ENCODE assay signal across 27 mouse cellular contexts in the genomic region with DNA sequence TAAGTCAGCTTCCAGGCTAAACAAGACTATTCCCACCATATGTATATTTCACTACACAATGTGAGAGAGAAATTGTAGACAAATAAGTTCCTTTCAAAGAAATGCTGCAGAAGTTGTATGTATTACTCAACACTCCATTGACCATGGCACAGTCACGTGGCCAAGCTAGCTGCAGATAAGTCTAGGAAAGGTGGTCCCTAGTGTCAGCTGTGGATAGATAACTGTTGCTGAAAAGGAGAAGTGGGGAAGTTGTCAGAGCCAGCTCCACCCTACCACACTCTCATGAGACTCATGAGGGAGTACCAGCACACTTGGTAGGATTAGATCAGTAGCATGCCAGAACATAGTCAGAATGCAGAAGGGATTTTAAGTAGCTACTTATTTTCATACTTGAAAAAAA. TPM values are rescaled to one million over a fixed set of nuclear protein-coding genes. Genes with fewer than 3 reads are reported as not detected.
DNase-seq lines count a peak whose midpoint lies in the region; ATAC-seq and TF ChIP-seq lines count a peak whose summit lies in the region.
"Had no signal": no experiment of that assay in that cellular context is flagged by ENCODE, and none has a peak within 500 bp of the region (broad histone marks: within the 10 kb centered on the region; RNA-seq: fewer than 3 reads in every experiment).

No protein-coding gene starts in this region.

- no peak for TF ChIP-seq POLR2A in lung, adult 2 months (IDR thresholded peaks at IDR 0.05; ENCODE audit: borderline replicate concordance, extremely low read depth, low read depth, low read length)

- H3K9me3 ChIP-seq in liver, embryonic 15.5 days (replicated peaks) = no peaks in the 10 kb centered on the region
- H3K9me3 ChIP-seq: forebrain, embryonic 12.5 days; heart, embryonic 10.5 days; limb, embryonic 13.5 days; midbrain, embryonic 13.5 days; neural tube, embryonic 15.5 days had no signal

- no peak overlapping the region for H3K4me3 ChIP-seq in lung, adult 2 months (replicated peaks; ENCODE audit: extremely low read depth, low read depth, low read length)
- no peak overlapping the region for H3K4me3 ChIP-seq in liver, embryonic 15.5 days (replicated peaks)
- H3K4me3 ChIP-seq: forebrain, embryonic 12.5 days; heart, embryonic 10.5 days; left cerebral cortex, adult 2 months; limb, embryonic 13.5 days; midbrain, embryonic 13.5 days; myocyte; neural tube, embryonic 15.5 days had no signal

- WGBS in lung, adult 2 months = 51% methylated on average over 1 of the region's 1 CpGs
- WGBS in liver, embryonic 15.5 days (ENCODE audit: insufficient replicate concordance) = 14% methylated on average over 1 of the region's 1 CpGs

- ATAC-seq in common myeloid progenitor, adult 5-6 weeks (replicated peaks; ENCODE audit: low read depth, poor library complexity, severe bottlenecking) = peak; percentile 98
- peak; percentile 75 for ATAC-seq in liver, embryonic 15.5 days (ENCODE audit: insufficient read depth)
- ATAC-seq: hindbrain, embryonic 16.5 days; lung, postnatal 0 days; midbrain, embryonic 13.5 days had no signal

- H3K36me3 ChIP-seq in liver, embryonic 15.5 days (replicated peaks) = 0 out of 2 replicates have a peak, but pooled peaks cover 2% of the 10 kb centered on the region
- peaks cover 3% of the 10 kb centered on the region; the same call in 1 of the 2 replicates for H3K36me3 ChIP-seq in splenic B cell, adult 2 months (ENCODE audit: control insufficient read depth, insufficient read depth, low read length, poor library complexity, severe bottlenecking)

- no peak overlapping the region for H3K4me2 ChIP-seq in liver, embryonic 15.5 days
- H3K4me2 ChIP-seq: forebrain, embryonic 12.5 days; limb, embryonic 13.5 days; midbrain, embryonic 13.5 days; neural tube, embryonic 15.5 days had no signal

- H3K27ac ChIP-seq in liver, embryonic 15.5 days (replicated peaks) = no peak overlapping the region
- H3K27ac ChIP-seq: forebrain, embryonic 12.5 days; heart, embryonic 10.5 days; left cerebral cortex, adult 2 months; limb, embryonic 13.5 days; midbrain, embryonic 13.5 days; neural tube, embryonic 15.5 days; stomach, postnatal 0 days had no signal

- H3K4me1 ChIP-seq in lung, adult 2 months (ENCODE audit: control insufficient read depth, insufficient read depth, low read length) = peaks cover 2% of the 10 kb centered on the region
- H3K4me1 ChIP-seq in liver, embryonic 15.5 days (replicated peaks) = peaks cover 18% of the 10 kb centered on the region
- H3K4me1 ChIP-seq: limb, embryonic 13.5 days had no signal

- TF ChIP-seq CTCF in lung, adult 2 months (IDR thresholded peaks at IDR 0.05; ENCODE audit: insufficient read depth, low read length) = no peak

- no peaks in the 10 kb centered on the region for H3K27me3 ChIP-seq in liver, embryonic 15.5 days
- no peaks in the 10 kb centered on the region for H3K27me3 ChIP-seq in splenic B cell, adult 2 months (ENCODE audit: control insufficient read depth, insufficient read depth, low read length, poor library complexity, severe bottlenecking)
- H3K27me3 ChIP-seq: forebrain, embryonic 12.5 days; limb, embryonic 13.5 days; midbrain, embryonic 13.5 days; neural tube, embryonic 15.5 days had no signal

- H3K9ac ChIP-seq in liver, embryonic 15.5 days = no peak overlapping the region
- H3K9ac ChIP-seq: forebrain, embryonic 12.5 days; limb, embryonic 13.5 days; midbrain, embryonic 13.5 days; neural tube, embryonic 15.5 days had no signal

- DNase-seq in lung, postnatal 36 days = peak; percentile 21
- DNase-seq in lung, adult 2 months = no peak
- peak; percentile 66 for DNase-seq in splenic B cell, adult 2 months (ENCODE audit: low read depth, low spot score)
- no peak for DNase-seq in left cerebral cortex, adult 18-20 months (ENCODE audit: low spot score in 2 of 2)
- no peak for DNase-seq in kidney, adult 9 months
- DNase-seq in lung, postnatal 4 days = no peak
- DNase-seq: cerebellum, adult 11 months; cerebellum, postnatal 14 days; gastrocnemius, postnatal 36 days; heart, postnatal 10 days; kidney, adult 18-20 months; kidney, postnatal 14 days; spleen, adult 18-20 months; thymus, postnatal 14 days had no signal

RNA-seq across cellular contexts. Expression of gene Guca2a, which starts 28.0 kb away (rescaled TPM):
- polyA plus RNA-seq in lung, adult 2 months (2012; rRNA removed) = 23.0 TPM in 1 of 2 replicates, not detected in the other
- total RNA-seq in common myeloid progenitor, adult 5-6 weeks (2017) = not detected in 2 replicates
- 0.28 TPM in 1 of 2 replicates, not detected in the other for polyA plus RNA-seq in liver, embryonic 15.5 days (2015; fragmentation: Nextera tagmentation; extraction: Ambion mirVana)
- total RNA-seq in left cerebral cortex, adult 18-20 months (2021) = not detected
- total RNA-seq: gastrocnemius, postnatal 36 days; heart, postnatal 10 days; layer of hippocampus, adult 8-10 months; left cerebral cortex, adult 2 months had no signal
- polyA plus RNA-seq: forebrain, embryonic 12.5 days; heart, embryonic 10.5 days; hindbrain, embryonic 16.5 days; limb, embryonic 13.5 days; midbrain, embryonic 13.5 days; myocyte; neural tube, embryonic 15.5 days had no signal

RNA-seq across cellular contexts. Expression of gene Guca2b, which starts 49.3 kb away (rescaled TPM):
- polyA plus RNA-seq in lung, adult 2 months (2012; rRNA removed) = 0.46 TPM in 1 of 2 replicates, not detected in the other
- not detected in 2 replicates for total RNA-seq in common myeloid progenitor, adult 5-6 weeks (2017)
- polyA plus RNA-seq in liver, embryonic 15.5 days (2015; fragmentation: Nextera tagmentation; extraction: Ambion mirVana) = 0.15 and 0.28 TPM in 2 replicates
- not detected for total RNA-seq in left cerebral cortex, adult 18-20 months (2021)
- total RNA-seq: gastrocnemius, postnatal 36 days; heart, postnatal 10 days; layer of hippocampus, adult 8-10 months; left cerebral cortex, adult 2 months had no signal
- polyA plus RNA-seq: forebrain, embryonic 12.5 days; heart, embryonic 10.5 days; hindbrain, embryonic 16.5 days; limb, embryonic 13.5 days; lung, postnatal 0 days; midbrain, embryonic 13.5 days; myocyte; neural tube, embryonic 15.5 days had no signal

Comparison
In these comparisons a context has a peak if more than half of its experiments do, and no peak if none do; other contexts are left out.
1. DNase-seq: peak in lung, postnatal 36 days (single experiment) and splenic B cell, adult 2 months (single experiment); none in lung, adult 2 months (single experiment), left cerebral cortex, adult 18-20 months (0 of 2), kidney, adult 9 months (single experiment) and lung, postnatal 4 days (0 of 2).